Mouse (Mus musculus): ENCODE results near the gene Serpina3m. TPM values are rescaled to one million over a fixed set of nuclear protein-coding genes. Genes with fewer than 3 reads are reported as not detected.
"Not testable (repeated sequence)": the region's sequence is repeated elsewhere in the genome, so short reads cannot be mapped to it uniquely, and the experiment has no call there.

Serpina3m gene
- polyA plus RNA-seq (2016; fragmentation: Nextera tagmentation; extraction: Ambion mirVana) = not detected in 2 replicates

DNA sequence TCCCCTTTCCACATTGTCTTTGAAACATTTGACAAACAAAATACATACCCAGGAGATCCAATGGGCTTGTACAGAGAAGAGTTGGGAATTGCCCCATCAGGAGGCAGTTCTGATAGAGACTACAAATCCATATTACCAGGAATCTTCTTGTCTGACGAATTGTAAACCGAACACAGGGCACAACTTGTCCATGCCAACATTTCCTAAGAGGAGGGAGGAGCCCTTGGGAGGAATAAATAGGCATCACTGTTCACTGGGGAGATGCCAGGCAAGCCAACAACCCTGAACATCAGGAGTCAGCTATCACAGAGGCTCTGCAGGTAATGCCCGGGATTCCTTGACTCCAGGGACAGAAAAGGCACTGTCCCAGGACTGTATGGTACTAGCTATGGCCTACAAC, at the start of gene Serpina3m, which contains the start of gene Serpina3k:
Gene Serpina3m, plus strand, starts transcription at position 261 of the 400 bp plus-strand sequence.
Gene Serpina3k, plus strand, starts transcription at position 261 of the 400 bp plus-strand sequence.
- not testable (repeated sequence) for H3K36me3 ChIP-seq (replicated peaks); H3K4me1 ChIP-seq; H3K9ac ChIP-seq; ATAC-seq (ENCODE audit: low FRiP score); H3K4me2 ChIP-seq; H3K27ac ChIP-seq; H3K4me3 ChIP-seq (replicated peaks); H3K27me3 ChIP-seq; H3K9me3 ChIP-seq
- 81% methylated on average over 3 of the region's 3 CpGs for WGBS

DNA sequence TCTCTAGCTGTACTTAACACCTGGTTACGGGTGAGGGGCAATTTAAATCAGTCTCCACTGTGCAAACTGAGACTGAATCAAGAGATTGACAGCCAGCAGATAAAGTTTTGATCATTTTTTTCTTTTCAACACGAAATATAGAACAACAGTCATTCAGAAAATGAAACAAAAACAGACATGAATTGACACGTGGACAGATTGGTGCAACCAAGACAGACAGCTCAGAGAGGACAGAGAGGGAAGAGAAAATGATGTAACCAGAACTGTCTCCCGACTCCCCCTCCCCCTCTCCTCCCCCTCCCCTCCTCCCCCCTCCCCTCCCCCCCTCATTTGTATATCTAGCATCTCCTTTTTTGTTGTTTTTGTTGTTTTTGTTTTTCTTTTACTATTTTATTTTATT, 48.4 kb upstream of the Serpina3m start:
- Histone ChIP-seq H3K27me3 (no peaks in the 10 kb centered on the region), H3K27ac (no peak overlapping the region), H3K9me3 (no peaks in the 10 kb centered on the region), H3K4me2 (no peak overlapping the region), H3K36me3 (replicated peaks) (no peaks in the 10 kb centered on the region), H3K9ac (no peak overlapping the region), H3K4me3 (replicated peaks) (no peak overlapping the region), H3K4me1 (no peaks in the 10 kb centered on the region)
- ATAC-seq (ENCODE audit: low FRiP score) = no peak
- 54% methylated on average over 4 of the region's 4 CpGs for WGBS

DNA sequence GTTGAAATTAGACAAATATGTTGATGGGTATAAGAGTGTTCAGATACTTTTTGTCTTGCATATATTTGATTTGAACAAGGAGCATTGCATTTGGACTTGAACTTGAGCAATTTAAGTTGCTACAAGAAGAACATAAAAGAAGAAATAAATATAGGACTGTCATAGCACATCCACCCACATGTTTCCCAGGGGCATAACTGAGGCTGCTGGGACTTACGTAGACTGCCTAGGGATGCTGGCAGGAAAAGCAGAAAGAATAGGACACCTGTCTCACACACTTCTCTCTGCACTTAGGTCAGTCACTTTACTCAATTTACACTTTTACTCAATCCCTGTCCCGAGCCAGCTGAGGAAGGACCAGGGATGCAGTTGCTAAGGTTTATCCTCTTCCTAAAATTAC, 44.3 kb upstream of the Serpina3m start:
- 84% methylated on average over 2 of the region's 2 CpGs for WGBS
- H3K4me3 ChIP-seq (replicated peaks) = no peak overlapping the region
- no peak overlapping the region for H3K9ac ChIP-seq
- no peaks in the 10 kb centered on the region for H3K9me3 ChIP-seq
- H3K4me2 ChIP-seq = no peak overlapping the region
- no peaks in the 10 kb centered on the region for H3K27me3 ChIP-seq
- H3K27ac ChIP-seq = no peak overlapping the region
- H3K36me3 ChIP-seq (replicated peaks) = no peaks in the 10 kb centered on the region
- no peaks in the 10 kb centered on the region for H3K4me1 ChIP-seq
- no peak for ATAC-seq (ENCODE audit: low FRiP score)

DNA sequence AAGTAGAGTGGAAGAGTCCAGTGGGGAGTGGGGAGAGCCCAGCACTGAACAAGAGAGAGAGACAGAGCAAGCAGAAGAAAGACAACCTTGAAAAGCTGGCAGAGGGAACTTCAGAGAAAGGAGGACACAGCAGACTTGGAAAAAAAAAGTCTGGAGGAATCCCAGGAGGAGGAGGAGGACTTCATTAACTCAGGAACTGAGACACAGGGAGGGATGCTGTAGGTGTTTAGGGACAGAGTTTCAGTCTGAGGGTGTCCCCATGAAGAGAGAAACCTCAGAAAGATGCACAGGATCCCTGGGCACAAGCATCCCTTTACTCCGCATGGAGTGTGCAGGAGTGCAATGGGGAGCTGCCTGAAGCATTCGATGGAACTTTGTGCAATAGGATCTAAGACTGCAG, 40.2 kb upstream of the Serpina3m start:
- ATAC-seq (ENCODE audit: low FRiP score) = no peak
- WGBS = 79% methylated on average over 2 of the region's 2 CpGs
- no peak overlapping the region for H3K4me3 ChIP-seq (replicated peaks)
- H3K9me3 ChIP-seq = no peaks in the 10 kb centered on the region
- H3K36me3 ChIP-seq (replicated peaks) = no peaks in the 10 kb centered on the region
- H3K27ac ChIP-seq = no peak overlapping the region
- no peaks in the 10 kb centered on the region for H3K27me3 ChIP-seq
- H3K9ac ChIP-seq = no peak overlapping the region
- H3K4me2 ChIP-seq = no peak overlapping the region
- no peaks in the 10 kb centered on the region for H3K4me1 ChIP-seq

DNA sequence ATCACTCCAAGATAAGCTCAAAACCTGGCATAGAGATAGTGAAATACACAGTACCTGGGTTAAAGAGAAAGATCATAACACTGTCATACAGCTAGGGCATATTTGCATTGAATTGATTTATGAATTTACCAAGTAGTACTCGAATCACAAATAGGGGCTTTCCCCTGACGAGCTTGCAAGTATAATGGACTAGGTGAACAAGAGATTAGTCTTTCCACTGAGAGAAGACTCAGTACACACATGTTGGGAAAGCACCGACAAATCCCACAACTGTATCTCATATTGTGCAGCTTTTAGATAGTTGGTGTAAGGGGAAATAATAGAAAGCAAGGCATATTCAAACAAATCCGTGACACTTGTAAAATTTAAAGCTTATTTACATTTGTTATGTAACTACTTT, 32.3 kb upstream of the Serpina3m start:
- Histone ChIP-seq H3K36me3 (replicated peaks) (no peaks in the 10 kb centered on the region), H3K27me3 (no peaks in the 10 kb centered on the region), H3K9ac (no peak overlapping the region), H3K4me3 (replicated peaks) (no peak overlapping the region), H3K4me1 (no peaks in the 10 kb centered on the region), H3K9me3 (no peaks in the 10 kb centered on the region), H3K27ac (no peak overlapping the region), H3K4me2 (no peak overlapping the region)
- WGBS = 81% methylated on average over 4 of the region's 4 CpGs
- no peak for ATAC-seq (ENCODE audit: low FRiP score)

DNA sequence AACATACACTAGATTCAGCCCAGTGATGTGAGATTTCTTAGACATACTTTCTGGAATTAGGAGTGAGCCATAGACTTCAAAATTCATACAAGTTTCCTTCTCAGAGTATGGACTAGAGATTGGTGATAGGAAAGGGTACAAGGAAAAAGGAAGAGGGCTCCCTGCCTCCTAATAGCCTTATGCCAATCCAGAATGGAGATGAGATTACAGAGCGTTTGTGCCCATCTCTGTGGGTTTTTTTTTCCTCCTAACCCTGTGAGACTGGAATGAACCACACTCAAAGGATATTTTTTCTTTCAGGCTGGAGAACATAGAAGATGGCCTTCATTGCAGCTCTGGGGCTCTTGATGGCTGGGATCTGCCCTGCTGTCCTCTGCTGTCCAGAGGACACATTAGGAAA, 24.0 kb upstream of the Serpina3m start, which contains the start of gene Serpina3j:
Gene Serpina3j, plus strand, starts transcription at position 301 of the 400 bp plus-strand sequence.
- H3K9ac ChIP-seq = no peak within 1 kb of the TSS
- no peaks in the 10 kb centered on the region for H3K9me3 ChIP-seq
- H3K4me2 ChIP-seq = no peak within 1 kb of the TSS
- H3K36me3 ChIP-seq (replicated peaks) = no peaks in the 10 kb centered on the region
- no peak for ATAC-seq (ENCODE audit: low FRiP score)
- 79% methylated on average over 1 of the region's 1 CpGs for WGBS
- H3K4me3 ChIP-seq (replicated peaks) = no peak within 1 kb of the TSS
- H3K4me1 ChIP-seq = no peaks in the 10 kb centered on the region
- H3K27me3 ChIP-seq = no peaks in the 10 kb centered on the region
- no peak within 1 kb of the TSS for H3K27ac ChIP-seq

DNA sequence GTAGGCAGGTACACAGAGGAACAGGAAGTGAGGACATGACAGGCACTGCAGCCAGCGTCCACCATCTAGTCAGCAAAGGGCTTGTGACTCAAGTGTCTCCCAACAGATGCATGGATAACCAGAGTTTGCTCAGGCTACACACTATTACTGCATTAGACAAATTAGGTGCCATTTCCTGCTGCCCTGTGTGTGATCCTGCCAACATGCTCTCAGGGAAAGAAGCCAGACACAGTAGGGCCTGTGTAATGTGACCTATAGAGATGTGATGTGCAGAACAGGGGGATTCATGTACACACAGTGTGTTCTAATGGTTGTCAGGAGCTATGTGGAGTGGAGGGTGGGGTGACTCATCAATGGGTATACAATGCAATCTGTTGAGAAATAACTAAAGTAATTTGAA, 15.8 kb upstream of the Serpina3m start:
- H3K27me3 ChIP-seq = no peaks in the 10 kb centered on the region
- no peak overlapping the region for H3K27ac ChIP-seq
- H3K4me1 ChIP-seq = no peaks in the 10 kb centered on the region
- no peak overlapping the region for H3K4me3 ChIP-seq (replicated peaks)
- WGBS = 85% methylated on average over 1 of the region's 1 CpGs
- ATAC-seq (ENCODE audit: low FRiP score) = no peak
- no peaks in the 10 kb centered on the region for H3K36me3 ChIP-seq (replicated peaks)
- H3K9ac ChIP-seq = no peak overlapping the region
- H3K4me2 ChIP-seq = no peak overlapping the region
- H3K9me3 ChIP-seq = no peaks in the 10 kb centered on the region

DNA sequence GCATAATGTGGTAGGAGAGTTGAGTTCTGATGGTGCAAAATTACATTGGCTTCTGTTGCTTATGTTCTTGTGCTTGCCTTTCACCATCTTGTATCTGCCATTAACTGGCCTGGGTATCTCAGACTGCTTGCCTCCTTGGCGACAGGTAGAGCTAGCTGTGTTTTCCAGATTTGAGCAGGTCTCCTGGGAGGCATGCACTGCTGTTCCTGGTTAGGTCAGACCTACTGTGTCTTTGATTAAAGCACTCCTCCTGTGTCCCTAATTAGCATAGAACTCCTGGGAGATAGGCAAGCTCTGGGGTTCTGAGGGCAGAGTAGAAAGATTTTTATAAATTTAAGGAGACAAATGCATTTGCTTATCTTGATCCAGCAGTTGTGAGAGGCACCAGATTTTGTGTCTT, 6.6 kb upstream of the Serpina3m start:
- Histone ChIP-seq H3K9me3 (no peaks in the 10 kb centered on the region), H3K4me1 (no peaks in the 10 kb centered on the region), H3K27me3 (no peaks in the 10 kb centered on the region), H3K9ac (no peak overlapping the region), H3K4me3 (replicated peaks) (no peak overlapping the region), H3K27ac (no peak overlapping the region), H3K4me2 (no peak overlapping the region), H3K36me3 (replicated peaks) (no peaks in the 10 kb centered on the region)
- WGBS = 42% methylated on average over 1 of the region's 1 CpGs
- ATAC-seq (ENCODE audit: low FRiP score) = no peak

DNA sequence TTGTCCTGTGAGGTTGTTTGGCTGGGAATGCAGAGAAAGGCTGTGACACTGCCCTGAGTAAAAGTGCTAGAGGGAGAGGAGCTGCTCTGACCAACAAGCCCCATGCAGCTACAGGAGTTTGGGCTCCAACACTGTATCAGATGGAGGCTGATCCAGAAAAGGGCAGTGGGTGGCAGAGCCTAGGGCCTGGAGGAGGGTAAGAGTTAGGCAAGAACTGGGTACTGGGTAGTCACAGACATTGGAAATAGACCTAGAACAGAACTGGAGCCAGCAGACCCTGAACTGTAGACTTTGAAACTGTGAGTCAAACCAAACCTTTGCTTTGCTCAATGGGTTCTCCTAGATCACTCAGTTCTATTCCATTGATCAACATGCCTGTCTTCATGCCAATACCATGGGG, 1.4 kb upstream of the Serpina3m start:
- H3K27ac ChIP-seq; ATAC-seq (ENCODE audit: low FRiP score); H3K4me3 ChIP-seq (replicated peaks); H3K4me1 ChIP-seq; H3K4me2 ChIP-seq; H3K9ac ChIP-seq; H3K9me3 ChIP-seq; H3K36me3 ChIP-seq (replicated peaks); H3K27me3 ChIP-seq: not testable (repeated sequence)

DNA sequence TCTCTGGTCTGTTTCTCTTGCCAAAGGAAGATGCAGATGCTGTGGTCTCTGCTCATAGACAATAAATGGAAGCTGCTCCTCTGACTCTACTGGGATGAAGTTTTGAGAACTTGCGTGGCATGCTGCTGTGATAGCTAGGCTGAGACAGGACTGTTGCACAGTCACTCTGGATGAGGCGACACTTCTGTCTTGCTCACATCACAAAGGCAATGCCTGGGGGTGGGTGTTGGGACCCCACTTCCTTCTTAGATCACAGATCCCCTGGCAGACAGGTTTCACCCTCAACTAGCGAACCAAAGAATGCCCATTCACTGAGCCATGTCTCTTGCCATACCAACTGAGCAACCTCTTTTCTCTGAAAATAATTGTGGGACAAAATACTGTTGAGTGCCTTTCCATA, 419 bp downstream of the Serpina3m start:
- Histone ChIP-seq H3K27me3 (no peaks in the 10 kb centered on the region), H3K27ac (no peak overlapping the region), H3K4me2 (no peak overlapping the region), H3K9ac (no peak overlapping the region), H3K9me3 (no peaks in the 10 kb centered on the region), H3K36me3 (replicated peaks) (no peaks in the 10 kb centered on the region), H3K4me3 (replicated peaks) (no peak overlapping the region), H3K4me1 (no peaks in the 10 kb centered on the region)
- 84% methylated on average over 3 of the region's 3 CpGs for WGBS
- no peak for ATAC-seq (ENCODE audit: low FRiP score)

DNA sequence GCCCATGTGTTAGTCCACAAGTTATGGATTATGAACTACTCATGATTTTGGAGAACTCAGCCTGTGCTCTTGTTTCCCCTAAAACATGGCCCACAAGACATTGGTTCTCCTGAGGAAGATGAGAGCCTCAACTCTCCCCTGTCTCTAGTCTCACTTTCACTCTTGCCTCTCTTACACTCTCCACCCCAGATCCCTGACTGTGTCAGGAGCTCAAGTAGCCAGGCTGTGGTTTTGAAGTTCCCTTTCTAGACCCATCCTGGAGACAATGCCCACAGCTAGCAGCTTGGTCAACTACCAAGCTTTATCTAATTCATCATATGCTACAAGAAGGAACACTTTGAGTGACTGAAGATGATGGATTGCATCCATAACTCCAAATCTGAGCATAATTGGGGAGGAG, 4.2 kb downstream of the Serpina3m start:
- H3K4me1 ChIP-seq; H3K36me3 ChIP-seq (replicated peaks); ATAC-seq (ENCODE audit: low FRiP score); H3K27ac ChIP-seq; H3K27me3 ChIP-seq; H3K4me3 ChIP-seq (replicated peaks); H3K9ac ChIP-seq; H3K9me3 ChIP-seq; H3K4me2 ChIP-seq: not testable (repeated sequence)

DNA sequence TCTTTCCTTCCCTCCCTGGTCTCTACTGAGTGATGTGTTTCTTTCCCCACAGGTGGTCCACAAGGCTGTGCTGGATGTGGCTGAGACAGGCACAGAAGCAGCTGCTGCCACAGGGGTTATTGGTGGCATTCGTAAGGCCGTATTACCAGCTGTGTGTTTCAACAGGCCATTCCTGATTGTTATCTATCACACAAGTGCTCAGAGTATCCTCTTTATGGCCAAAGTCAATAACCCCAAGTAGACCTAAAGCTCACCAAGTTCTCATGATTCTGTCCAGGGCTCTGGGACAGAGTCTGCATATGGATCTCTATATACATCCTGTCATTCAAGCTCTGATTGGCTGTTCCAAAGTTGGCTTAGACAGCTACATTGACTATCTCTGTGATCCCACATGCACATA, 6.9 kb downstream of the Serpina3m start:
- no peak overlapping the region for H3K4me3 ChIP-seq (replicated peaks)
- H3K4me1 ChIP-seq = no peaks in the 10 kb centered on the region
- H3K27ac ChIP-seq = no peak overlapping the region
- ATAC-seq (ENCODE audit: low FRiP score) = no peak
- H3K4me2 ChIP-seq = no peak overlapping the region
- no peaks in the 10 kb centered on the region for H3K36me3 ChIP-seq (replicated peaks)
- H3K9ac ChIP-seq = no peak overlapping the region
- H3K27me3 ChIP-seq = no peaks in the 10 kb centered on the region
- 93% methylated on average over 2 of the region's 2 CpGs for WGBS
- H3K9me3 ChIP-seq = no peaks in the 10 kb centered on the region

DNA sequence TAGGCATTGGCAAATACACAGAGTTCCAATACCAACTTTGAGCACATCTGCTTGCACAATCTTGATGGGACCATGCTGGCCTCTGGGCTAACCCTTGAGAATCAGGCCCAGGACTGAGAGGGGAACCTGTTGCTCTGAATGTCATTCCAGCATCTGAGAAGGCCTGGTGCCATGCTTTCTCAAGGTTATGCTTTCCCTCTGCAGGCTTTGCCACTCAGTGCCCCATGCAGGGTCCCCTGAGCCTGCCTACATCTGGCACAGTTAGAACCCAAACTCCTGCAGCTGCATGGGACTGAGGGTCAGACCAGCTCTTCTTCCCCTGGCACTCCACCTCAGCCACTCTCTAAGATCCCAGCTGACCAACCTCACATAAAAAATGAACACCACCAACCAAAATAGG, 7.4 kb downstream of the Serpina3m start:
- Histone ChIP-seq H3K27ac (no peak overlapping the region), H3K36me3 (replicated peaks) (no peaks in the 10 kb centered on the region), H3K4me3 (replicated peaks) (no peak overlapping the region), H3K9ac (no peak overlapping the region), H3K4me2 (no peak overlapping the region), H3K4me1 (no peaks in the 10 kb centered on the region), H3K27me3 (no peaks in the 10 kb centered on the region), H3K9me3 (no peaks in the 10 kb centered on the region)
- ATAC-seq (ENCODE audit: low FRiP score) = no peak

DNA sequence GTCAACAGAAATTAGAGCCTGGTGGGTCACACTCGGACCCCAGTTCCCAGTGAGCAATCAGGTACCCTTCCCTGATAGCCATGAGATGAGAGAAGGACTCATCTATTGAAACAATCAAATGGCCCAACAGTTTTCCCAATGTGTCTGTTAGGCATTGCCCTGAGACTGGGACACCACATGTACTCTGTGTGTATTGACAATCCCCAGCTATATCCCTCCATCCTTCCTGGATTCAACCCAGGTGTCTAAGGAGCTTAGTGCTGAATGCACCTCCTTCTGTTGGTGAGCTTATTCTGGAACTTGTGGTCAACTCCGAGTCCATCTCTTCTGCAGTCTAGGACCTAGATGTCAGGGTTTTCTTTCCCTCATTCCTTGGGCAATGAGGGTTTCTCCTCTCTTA, 8.8 kb downstream of the Serpina3m start:
- no peak overlapping the region for H3K4me2 ChIP-seq
- no peak for ATAC-seq (ENCODE audit: low FRiP score)

More for the DNA sequence above, 8.8 kb downstream of the Serpina3m start:
- Histone ChIP-seq H3K27ac (no peak overlapping the region), H3K36me3 (replicated peaks) (no peaks in the 10 kb centered on the region), H3K9ac (no peak overlapping the region), H3K9me3 (no peaks in the 10 kb centered on the region), H3K4me3 (replicated peaks) (no peak overlapping the region), H3K27me3 (no peaks in the 10 kb centered on the region), H3K4me1 (no peaks in the 10 kb centered on the region)
- 92% methylated on average over 2 of the region's 2 CpGs for WGBS

Measured in forebrain, embryonic 12.5 days (tissue).